Mouse (Mus musculus) ES-E14 (cell line): ENCODE measurements around the gene Hfe2.

Source experiments
- CHD2 ChIP-seq: IDR thresholded peaks from 2 replicates; pipeline ENCODE4 v1.6.1; 2014; ENCODE audit warnings: mild to moderate bottlenecking, low read depth, low read length, inconsistent platforms
- HCFC1 ChIP-seq: IDR thresholded peaks from 2 replicates; pipeline ENCODE4 v1.6.1; 2012; ENCODE audit warnings: low read length, inconsistent platforms, borderline replicate concordance; ENCODE audit not compliant: insufficient read depth
- MAFK ChIP-seq: IDR thresholded peaks from 2 replicates; pipeline ENCODE4 v1.6.1; 2014; ENCODE audit warnings: mild to moderate bottlenecking, low read depth, low read length, inconsistent platforms; ENCODE audit not compliant: insufficient read depth
- ZNF384 ChIP-seq: IDR thresholded peaks from 2 replicates; pipeline ENCODE4 v1.6.1; 2012; ENCODE audit warnings: low read depth, low read length, inconsistent platforms

GRCm38 (mm10) chr3:96561946-96562681 lies 37.1 kb downstream of the Hfe2 start:
- TF ChIP-seq ZNF384 (no peak), CHD2 (no peak), HCFC1 (no peak), MAFK (no peak)
